In genomic region chr5:118421884-118422821, GRCm38 (mm10) we compare ENCODE assay signal across 8 mouse cellular contexts.
DNase-seq lines count a peak whose midpoint lies in the region; ATAC-seq and TF ChIP-seq lines count a peak whose summit lies in the region.

No protein-coding gene starts in this region.

- TF ChIP-seq POLR2A in heart, adult 2 months (IDR thresholded peaks at IDR 0.05; ENCODE audit: insufficient read depth, low read depth, low read length) = no peak

- H3K36me3 ChIP-seq in heart, adult 2 months (ENCODE audit: control insufficient read depth, insufficient read depth, low read length) = no peaks in the 10 kb centered on the region
- H3K36me3 ChIP-seq in embryonic facial prominence, embryonic 11.5 days (replicated peaks; ENCODE audit: control insufficient read depth, insufficient read depth, low read depth, low read length) = no peaks in the 10 kb centered on the region
- no peaks in the 10 kb centered on the region for H3K36me3 ChIP-seq in hindbrain, embryonic 10.5 days

- no peak for TF ChIP-seq CTCF in heart, adult 2 months (IDR thresholded peaks at IDR 0.05)

- no peaks in the 10 kb centered on the region for H3K9me3 ChIP-seq in embryonic facial prominence, embryonic 11.5 days (replicated peaks; ENCODE audit: control insufficient read depth, low read length)
- H3K9me3 ChIP-seq in hindbrain, embryonic 10.5 days = no peaks in the 10 kb centered on the region

- no peak overlapping the region for H3K27ac ChIP-seq in heart, adult 2 months
- no peak overlapping the region for H3K27ac ChIP-seq in embryonic facial prominence, embryonic 11.5 days (replicated peaks; ENCODE audit: low read depth, low read length)
- H3K27ac ChIP-seq in hindbrain, embryonic 10.5 days = peak overlapping the region; percentile 83

- 57% methylated on average over 32 of the region's 32 CpGs for WGBS in heart, adult 2 months
- 45% methylated on average over 32 of the region's 32 CpGs for WGBS in embryonic facial prominence, embryonic 11.5 days
- WGBS in hindbrain, embryonic 10.5 days = 54% methylated on average over 32 of the region's 32 CpGs

- no peaks in the 10 kb centered on the region for H3K27me3 ChIP-seq in heart, adult 2 months (ENCODE audit: control insufficient read depth, insufficient read depth, low read length)
- H3K27me3 ChIP-seq in embryonic facial prominence, embryonic 11.5 days (ENCODE audit: control insufficient read depth, insufficient read depth, low read length) = no peaks in the 10 kb centered on the region
- peaks cover 15% of the 10 kb centered on the region for H3K27me3 ChIP-seq in hindbrain, embryonic 10.5 days (ENCODE audit: insufficient read depth, poor library complexity, severe bottlenecking)

- peaks cover 8% of the 10 kb centered on the region for H3K4me1 ChIP-seq in heart, adult 2 months (ENCODE audit: control insufficient read depth, insufficient read depth, low read length)
- peaks cover 8% of the 10 kb centered on the region for H3K4me1 ChIP-seq in embryonic facial prominence, embryonic 11.5 days (ENCODE audit: control insufficient read depth, insufficient read depth, low read length)
- H3K4me1 ChIP-seq in hindbrain, embryonic 10.5 days (replicated peaks) = peaks cover 30% of the 10 kb centered on the region

- peak; percentile 91 for DNase-seq in heart, adult 11 months
- DNase-seq in heart, adult 2 months = no peak
- DNase-seq in embryonic facial prominence, embryonic 11.5 days (ENCODE audit: low spot score) = peak; percentile 81
- peak; percentile 51 for DNase-seq in hindbrain, embryonic 10.5 days (ENCODE audit: low spot score)
- DNase-seq in layer of hippocampus, adult 9-10 months (ENCODE audit: low spot score) = peak; percentile 63
- DNase-seq in lung, postnatal 25 days (ENCODE audit: low spot score) = peak; percentile 67
- DNase-seq in skeletal muscle tissue, adult 2 months (ENCODE audit: low read depth, low spot score) = peak; percentile 72
- DNase-seq in testis, postnatal 14 days (ENCODE audit: low spot score) = no peak

- intact Hi-C loops in heart, adult 2 months (cut with DNase I) = no loop called here

- H3K79me2 ChIP-seq in heart, adult 2 months (replicated peaks; ENCODE audit: control insufficient read depth, insufficient read depth, low read length) = no peaks in the 10 kb centered on the region

- H3K4me3 ChIP-seq in heart, adult 2 months = no peak overlapping the region
- no peak overlapping the region for H3K4me3 ChIP-seq in embryonic facial prominence, embryonic 11.5 days (ENCODE audit: low read depth, low read length)
- H3K4me3 ChIP-seq in hindbrain, embryonic 10.5 days = peak overlapping the region; percentile 43

- H3K9ac ChIP-seq in heart, adult 2 months (ENCODE audit: low read depth, low read length) = no peak overlapping the region
- no peak overlapping the region for H3K9ac ChIP-seq in embryonic facial prominence, embryonic 11.5 days (replicated peaks; ENCODE audit: low read length)

- ATAC-seq in embryonic facial prominence, embryonic 11.5 days (replicated peaks; ENCODE audit: insufficient number of reproducible peaks, low FRiP score, low TSS enrichment, low read depth) = peak; percentile 55

- H3K4me2 ChIP-seq in embryonic facial prominence, embryonic 11.5 days (ENCODE audit: low read depth, low read length) = peak overlapping the region; percentile 53

- no peak for TF ChIP-seq EP300 in heart, adult 2 months (IDR thresholded peaks at IDR 0.05; ENCODE audit: insufficient read depth, low read depth, low read length)

Comparison
In these comparisons a context has a peak if more than half of its experiments do, and no peak if none do; other contexts are left out.
1. DNase-seq: peak in heart, adult 11 months (single experiment), embryonic facial prominence, embryonic 11.5 days (single experiment), hindbrain, embryonic 10.5 days (single experiment), layer of hippocampus, adult 9-10 months (single experiment), lung, postnatal 25 days (single experiment) and skeletal muscle tissue, adult 2 months (single experiment); none in heart, adult 2 months (0 of 2) and testis, postnatal 14 days (single experiment).